Mouse (Mus musculus) ZHBTc4 (cell line): ENCODE data around the gene Dcaf4.

Source experiments
- DNase-seq: peaks from one replicate; pipeline ENCODE4 v3.0.0-alpha.2; 2011; ENCODE audit warnings: low read depth, low spot score

Gene Dcaf4

DNA sequence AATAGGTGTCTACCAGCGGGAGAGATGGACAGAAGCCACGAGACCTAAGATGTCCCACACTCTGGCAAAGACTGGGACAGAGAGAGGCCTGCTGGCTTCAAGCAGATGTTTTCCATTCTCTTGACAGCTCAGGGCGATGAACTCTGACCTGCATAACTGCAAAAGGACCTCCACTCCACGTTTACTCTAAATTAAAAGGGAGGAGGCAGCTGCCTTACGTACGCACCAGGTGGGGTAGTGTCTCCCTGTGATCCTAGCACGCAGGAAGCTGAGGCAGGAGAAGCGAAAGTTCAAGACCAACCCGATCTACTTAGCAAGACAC, 24.3 kb upstream of the Dcaf4 start:
- no peak for DNase-seq

GRCm38 (mm10) chr12:83496336-83496735, 23.9 kb upstream of the Dcaf4 start:
- no peak for DNase-seq

GRCm38 (mm10) chr12:83496736-83497135, 23.5 kb upstream of the Dcaf4 start:
- DNase-seq, result no peak

GRCm38 (mm10) chr12:83497959-83498358, 22.3 kb upstream of the Dcaf4 start:
- peak; percentile 75 for DNase-seq

- no peak for DNase-seq
These were observed 21.0 kb upstream of the Dcaf4 start for GRCm38 (mm10) chr12:83499256-83499655.

DNA sequence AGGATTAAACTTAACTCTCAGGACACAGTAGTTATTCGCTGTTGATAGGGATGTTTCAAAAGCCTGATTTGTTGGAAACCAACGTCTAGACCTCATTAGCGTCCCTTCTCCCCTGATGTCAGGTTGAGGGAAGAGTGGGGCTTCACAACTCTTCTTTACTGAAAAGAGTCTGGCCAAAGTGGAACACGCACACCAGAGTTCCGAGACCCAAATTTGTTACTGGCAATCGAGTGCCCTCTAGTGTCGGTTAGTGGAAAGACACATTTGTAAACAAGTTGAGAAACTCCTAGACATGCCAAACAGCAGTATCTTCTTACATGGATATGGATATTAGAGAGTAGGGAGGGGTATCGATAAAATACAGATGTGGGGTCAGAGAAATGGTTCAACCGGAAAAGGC, 18.1 kb upstream of the Dcaf4 start:
- DNase-seq, result peak; percentile 82

GRCm38 (mm10) chr12:83506543-83506942, 13.7 kb upstream of the Dcaf4 start:
- peak; percentile 57 for DNase-seq

DNA sequence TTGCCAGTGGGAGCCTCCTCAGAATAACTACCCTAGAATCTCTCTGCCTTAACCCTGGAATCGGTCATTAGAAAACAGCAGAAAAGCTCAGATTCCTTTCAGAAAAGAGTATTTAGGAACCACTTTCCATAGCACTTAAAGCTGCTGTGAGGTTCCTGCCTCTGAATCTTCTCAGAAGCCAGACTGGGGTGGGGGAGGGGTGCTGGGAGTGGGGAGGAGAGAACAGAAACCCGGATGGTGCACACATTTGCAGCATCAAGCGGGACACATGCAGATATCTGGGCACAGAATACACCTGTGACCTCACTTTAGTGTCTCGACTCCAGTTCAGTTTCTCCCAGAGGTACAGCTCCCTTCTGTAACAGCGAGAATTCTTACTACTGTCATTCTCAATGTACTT, 9.7 kb upstream of the Dcaf4 start:
- DNase-seq, result peak; percentile 59

DNA sequence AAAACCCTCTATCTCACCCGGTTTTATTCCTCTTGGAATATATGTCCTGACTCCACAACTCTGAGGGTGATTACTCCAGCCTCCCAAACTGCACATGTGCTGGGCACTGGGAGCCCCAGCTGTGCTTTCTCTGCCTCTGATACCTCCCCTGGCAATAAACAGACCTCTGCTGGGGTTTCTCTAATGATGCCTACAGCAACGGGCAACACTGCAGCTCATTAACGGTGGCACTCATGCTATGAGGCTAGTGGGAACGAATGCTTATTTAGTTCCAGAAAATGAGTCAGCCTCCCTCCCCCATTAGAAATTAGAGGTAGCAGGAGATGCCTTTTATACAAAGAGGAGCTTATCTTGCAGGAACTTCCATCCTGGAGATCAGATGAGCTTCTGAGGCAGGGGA, 7.5 kb upstream of the Dcaf4 start:
- DNase-seq, result no peak

- DNase-seq, result no peak
These were observed 7.1 kb upstream of the Dcaf4 start for GRCm38 (mm10) chr12:83513185-83513584.

- DNase-seq, result no peak
These were observed 6.0 kb upstream of the Dcaf4 start for GRCm38 (mm10) chr12:83514216-83514615.

DNA sequence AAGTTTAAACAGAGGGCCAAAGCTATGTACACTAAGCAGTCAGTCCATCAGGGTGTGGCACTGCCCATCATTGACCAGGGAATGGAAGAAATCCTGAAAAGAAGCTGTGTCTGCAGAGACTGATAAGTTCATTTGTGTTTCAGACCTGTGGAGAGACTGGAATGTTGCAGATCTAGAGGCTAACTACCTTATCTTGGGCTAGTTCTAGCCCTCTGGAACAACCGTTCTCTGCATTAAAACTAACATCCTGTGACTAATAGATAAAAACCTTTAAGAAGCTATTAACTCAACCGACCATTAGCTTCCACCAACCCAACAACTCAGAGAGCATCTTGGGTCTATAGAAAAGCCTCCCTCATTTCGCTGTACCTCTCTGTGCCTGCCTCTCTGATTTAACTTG, 2.7 kb upstream of the Dcaf4 start:
- DNase-seq, result no peak

DNA sequence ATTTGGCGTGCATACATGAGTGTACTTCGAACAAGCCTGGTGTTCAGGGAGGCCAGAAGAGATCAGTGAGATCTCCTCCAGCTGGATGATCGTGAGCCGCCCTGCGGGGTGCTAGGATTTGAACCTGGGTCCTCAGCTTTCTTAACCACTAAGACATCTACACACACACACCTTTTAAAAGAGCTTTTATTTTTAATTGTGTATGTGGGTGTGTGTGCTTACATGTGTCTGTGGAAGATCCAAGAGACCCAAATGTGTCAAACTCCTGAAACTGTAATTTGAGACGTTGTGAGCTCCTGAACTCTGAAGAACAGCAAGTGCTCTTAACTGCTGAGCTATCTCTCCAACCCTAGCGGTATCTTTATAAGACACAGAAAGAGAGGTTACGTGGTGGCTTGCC, 817 bp downstream of the Dcaf4 start:
- DNase-seq, result no peak

DNA sequence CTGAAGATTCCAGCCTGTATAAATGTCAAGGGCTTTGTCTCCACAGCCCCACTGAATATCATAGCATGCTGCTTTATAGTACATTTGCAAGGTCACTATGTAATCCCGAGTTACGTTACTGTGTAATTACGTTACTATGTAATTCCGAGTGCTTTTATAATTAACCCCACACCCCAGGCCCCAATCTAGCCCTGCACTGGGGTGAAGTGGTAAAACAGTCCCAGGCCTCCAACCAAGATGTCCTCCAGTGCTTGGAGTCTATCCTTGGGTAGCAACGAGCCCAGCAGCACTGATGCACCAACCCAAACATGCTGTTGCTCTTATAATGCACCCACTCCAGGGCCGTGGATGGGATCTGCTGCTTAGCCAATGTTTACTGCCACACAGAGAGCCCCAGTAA, 2.8 kb downstream of the Dcaf4 start:
- no peak for DNase-seq

- DNase-seq, result peak; percentile 59
These were observed 3.6 kb downstream of the Dcaf4 start for GRCm38 (mm10) chr12:83523892-83524291.

DNA sequence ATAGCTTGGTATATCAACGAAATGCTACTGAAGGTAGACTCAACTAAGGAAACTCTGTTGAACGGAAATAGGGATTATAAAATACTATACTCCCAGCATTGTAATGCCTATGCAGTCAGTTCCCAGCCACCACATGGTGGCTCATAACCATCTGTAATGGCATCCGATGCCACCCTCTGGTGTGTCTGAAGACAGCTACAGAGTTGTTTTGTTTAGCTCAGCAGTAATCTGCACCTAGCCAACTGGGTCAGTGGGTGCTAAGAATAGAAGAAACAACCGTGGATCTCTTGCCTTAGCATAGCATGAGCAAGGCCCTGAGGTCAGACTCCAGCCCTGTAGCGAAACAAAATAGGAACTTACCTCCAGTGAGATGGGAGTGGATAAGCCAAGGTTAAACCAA, 4.1 kb downstream of the Dcaf4 start:
- no peak for DNase-seq

- peak; percentile 49 for DNase-seq
These were observed 5.7 kb downstream of the Dcaf4 start for GRCm38 (mm10) chr12:83525822-83526544.

DNA sequence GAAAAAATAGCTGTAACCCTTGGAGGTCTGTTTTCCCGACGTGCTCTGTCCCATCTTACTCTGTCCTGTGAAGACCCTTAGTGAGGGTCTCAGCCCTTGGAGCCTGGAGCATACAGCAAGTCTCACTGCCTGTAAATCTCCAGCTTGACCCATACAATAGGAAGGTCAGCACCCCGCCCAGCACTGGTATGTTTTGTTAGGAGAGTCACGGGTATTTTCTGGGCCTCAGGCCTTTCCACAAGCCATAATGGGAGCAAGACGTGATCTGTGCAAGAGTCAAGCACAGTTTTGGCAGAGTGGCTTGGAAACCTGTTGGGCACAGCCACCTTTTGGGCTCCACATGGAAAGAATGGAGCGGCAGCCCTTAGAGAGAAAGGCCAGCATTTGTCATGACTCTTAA, 7.5 kb downstream of the Dcaf4 start:
- peak; percentile 80 for DNase-seq

GRCm38 (mm10) chr12:83528665-83529064, 8.4 kb downstream of the Dcaf4 start:
- no peak for DNase-seq

GRCm38 (mm10) chr12:83531992-83532391, 11.7 kb downstream of the Dcaf4 start:
- DNase-seq, result no peak

- DNase-seq, result no peak
These were observed 12.7 kb downstream of the Dcaf4 start for GRCm38 (mm10) chr12:83532966-83533365.

GRCm38 (mm10) chr12:83534190-83534589, 13.9 kb downstream of the Dcaf4 start:
- DNase-seq, result no peak

- DNase-seq, result no peak
These were observed 15.2 kb downstream of the Dcaf4 start for GRCm38 (mm10) chr12:83535428-83535827.

DNA sequence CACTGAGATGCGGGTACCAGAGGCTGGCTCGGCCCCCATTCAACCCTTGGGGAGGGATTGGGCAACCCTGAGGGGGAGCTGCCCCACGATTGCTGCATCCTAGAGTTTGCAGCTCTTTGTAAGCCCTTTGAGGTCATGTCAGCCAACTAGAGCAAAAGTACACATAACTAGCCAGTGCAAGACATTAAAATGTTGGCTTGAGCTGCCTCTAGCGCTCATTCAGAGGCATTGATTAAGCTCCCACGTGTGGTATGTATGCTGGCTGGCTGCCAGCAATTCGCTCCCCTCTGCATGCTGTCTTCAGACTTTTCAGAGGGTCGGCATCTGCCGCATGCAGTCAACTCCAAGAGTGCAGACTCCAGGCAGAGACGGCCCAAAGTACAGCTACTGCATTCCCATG, 15.8 kb downstream of the Dcaf4 start:
- peak; percentile 47 for DNase-seq
